19 mouse cellular contexts compared by ENCODE assay signal in the genomic region with DNA sequence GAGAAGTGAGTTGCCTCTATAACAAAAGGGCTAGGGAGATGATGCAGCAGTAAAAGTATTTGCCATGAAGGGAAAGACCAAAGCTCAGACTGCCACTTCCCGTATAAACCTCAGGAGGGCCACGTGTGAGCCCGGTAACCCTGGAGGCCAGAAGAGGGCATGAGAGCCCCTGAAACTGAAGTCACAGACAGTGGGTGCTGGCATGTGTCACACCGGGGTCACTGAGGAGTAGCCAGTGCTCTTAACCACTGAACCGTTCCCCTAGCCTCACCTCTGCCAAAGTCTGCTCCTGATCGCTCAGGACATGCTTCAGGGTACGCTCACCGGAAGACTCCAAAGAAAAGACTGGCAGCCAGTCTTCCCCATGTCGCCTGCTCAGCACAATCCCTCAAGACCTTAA. TPM values are rescaled to one million over a fixed set of nuclear protein-coding genes. Genes with fewer than 3 reads are reported as not detected.
DNase-seq lines count a peak whose midpoint lies in the region; ATAC-seq and TF ChIP-seq lines count a peak whose summit lies in the region.
"Had no signal": no experiment of that assay in that cellular context is flagged by ENCODE, and none has a peak within 500 bp of the region (broad histone marks: within the 10 kb centered on the region; RNA-seq: fewer than 3 reads in every experiment).

No protein-coding gene starts in this region.

- peaks cover 47% of the 10 kb centered on the region for H3K36me3 ChIP-seq in intestine, postnatal 0 days (ENCODE audit: control insufficient read depth, insufficient read depth)
- H3K36me3 ChIP-seq in intestine, embryonic 16.5 days (ENCODE audit: control insufficient read depth, insufficient read depth, low read length) = peaks cover 26% of the 10 kb centered on the region
- peaks cover 7% of the 10 kb centered on the region; the same call in 1 of the 2 replicates for H3K36me3 ChIP-seq in ES-E14 (ENCODE audit: control insufficient read depth, insufficient read depth, low read length, poor library complexity, severe bottlenecking)
- peaks cover 83% of the 10 kb centered on the region for H3K36me3 ChIP-seq in forebrain, embryonic 13.5 days (ENCODE audit: poor library complexity, severe bottlenecking)
- peaks cover 77% of the 10 kb centered on the region for H3K36me3 ChIP-seq in forebrain, embryonic 12.5 days (replicated peaks)

- WGBS in intestine, postnatal 0 days = 72% methylated on average over 9 of the region's 9 CpGs
- WGBS in intestine, embryonic 16.5 days = 83% methylated on average over 9 of the region's 9 CpGs
- 83% methylated on average over 9 of the region's 9 CpGs for WGBS in forebrain, embryonic 13.5 days
- 85% methylated on average over 9 of the region's 9 CpGs for WGBS in forebrain, embryonic 12.5 days

- no peak for ATAC-seq in intestine, postnatal 0 days
- no peak for ATAC-seq in intestine, embryonic 16.5 days
- no peak for ATAC-seq in forebrain, embryonic 13.5 days
- no peak for ATAC-seq in forebrain, embryonic 12.5 days (ENCODE audit: low FRiP score)
- ATAC-seq: forebrain, embryonic 16.5 days; hindbrain, embryonic 16.5 days; midbrain, embryonic 16.5 days had no signal

- no peak overlapping the region for H3K9ac ChIP-seq in intestine, postnatal 0 days (ENCODE audit: low read depth, low read length)
- H3K9ac ChIP-seq in intestine, embryonic 16.5 days (ENCODE audit: low read depth, low read length) = no peak overlapping the region
- H3K9ac ChIP-seq in ES-E14 (ENCODE audit: insufficient read depth, low read depth, low read length, poor library complexity, severe bottlenecking) = no peak overlapping the region
- H3K9ac ChIP-seq in forebrain, embryonic 13.5 days = no peak overlapping the region
- no peak overlapping the region for H3K9ac ChIP-seq in forebrain, embryonic 12.5 days
- H3K9ac ChIP-seq: neural tube, embryonic 12.5 days; stomach, embryonic 15.5 days had no signal

- in situ Hi-C loops in ES-E14 (cut with MboI; ENCODE audit: low sequenced_read_pairs in 2 of 2, unreplicated experiment in 2 of 2) = no loop called here

- TF ChIP-seq CTCF in intestine, postnatal 0 days (IDR thresholded peaks at IDR 0.05; ENCODE audit: low read depth) = peak; percentile 36

- H3K27me3 ChIP-seq in intestine, postnatal 0 days (replicated peaks; ENCODE audit: control insufficient read depth, insufficient read depth, low read length) = no peaks in the 10 kb centered on the region
- H3K27me3 ChIP-seq in intestine, embryonic 16.5 days (replicated peaks; ENCODE audit: control insufficient read depth, insufficient read depth, low read length) = no peaks in the 10 kb centered on the region
- H3K27me3 ChIP-seq in forebrain, embryonic 13.5 days = no peaks in the 10 kb centered on the region
- no peaks in the 10 kb centered on the region for H3K27me3 ChIP-seq in forebrain, embryonic 12.5 days
- H3K27me3 ChIP-seq: neural tube, embryonic 12.5 days; stomach, embryonic 15.5 days had no signal

- H3K9me3 ChIP-seq in intestine, postnatal 0 days (ENCODE audit: control insufficient read depth) = no peaks in the 10 kb centered on the region
- no peaks in the 10 kb centered on the region for H3K9me3 ChIP-seq in intestine, embryonic 16.5 days (ENCODE audit: control insufficient read depth, low read length)
- no peaks in the 10 kb centered on the region for H3K9me3 ChIP-seq in ES-E14 (ENCODE audit: control insufficient read depth, insufficient read depth, low read depth, low read length)
- no peaks in the 10 kb centered on the region for H3K9me3 ChIP-seq in forebrain, embryonic 13.5 days (replicated peaks)
- no peaks in the 10 kb centered on the region for H3K9me3 ChIP-seq in forebrain, embryonic 12.5 days
- H3K9me3 ChIP-seq: neural tube, embryonic 12.5 days; stomach, embryonic 15.5 days had no signal

- H3K4me1 ChIP-seq in intestine, postnatal 0 days (replicated peaks; ENCODE audit: control insufficient read depth, insufficient read depth, low read length) = no peaks in the 10 kb centered on the region
- no peaks in the 10 kb centered on the region for H3K4me1 ChIP-seq in intestine, embryonic 16.5 days (ENCODE audit: control insufficient read depth, insufficient read depth, low read length)
- H3K4me1 ChIP-seq in ES-E14 (ENCODE audit: control insufficient read depth in 2 of 2, insufficient read depth in 2 of 2, low read length in 2 of 2, poor library complexity in 1 of 2) = no peaks in the 10 kb centered on the region
- no peaks in the 10 kb centered on the region for H3K4me1 ChIP-seq in forebrain, embryonic 13.5 days
- no peaks in the 10 kb centered on the region for H3K4me1 ChIP-seq in forebrain, embryonic 12.5 days
- H3K4me1 ChIP-seq: neural tube, embryonic 12.5 days; stomach, embryonic 15.5 days had no signal

- H3K4me2 ChIP-seq in intestine, postnatal 0 days (replicated peaks; ENCODE audit: low read depth) = no peak overlapping the region
- H3K4me2 ChIP-seq in intestine, embryonic 16.5 days (ENCODE audit: low read depth, low read length) = no peak overlapping the region
- no peak overlapping the region for H3K4me2 ChIP-seq in forebrain, embryonic 13.5 days
- H3K4me2 ChIP-seq in forebrain, embryonic 12.5 days = no peak overlapping the region
- H3K4me2 ChIP-seq: neural tube, embryonic 12.5 days; stomach, embryonic 15.5 days had no signal

- no peak overlapping the region for H3K27ac ChIP-seq in intestine, postnatal 0 days (ENCODE audit: low read depth, low read length)
- H3K27ac ChIP-seq in intestine, embryonic 16.5 days (ENCODE audit: low read length) = no peak overlapping the region
- peak overlapping the region; percentile 28; the same call in 1 of the 2 replicates for H3K27ac ChIP-seq in ES-E14 (ENCODE audit: insufficient read depth, low read depth, low read length, poor library complexity, severe bottlenecking)
- no peak overlapping the region for H3K27ac ChIP-seq in forebrain, embryonic 13.5 days
- H3K27ac ChIP-seq in forebrain, embryonic 12.5 days = no peak overlapping the region
- H3K27ac ChIP-seq: neural tube, embryonic 12.5 days; stomach, embryonic 15.5 days had no signal

- no peak overlapping the region for H3K4me3 ChIP-seq in intestine, postnatal 0 days (ENCODE audit: low read depth, low read length)
- no peak overlapping the region for H3K4me3 ChIP-seq in intestine, embryonic 16.5 days (ENCODE audit: low read length)
- no peak overlapping the region for H3K4me3 ChIP-seq in ES-E14 (ENCODE audit: insufficient read depth in 1 of 2, low read depth in 1 of 2, low read length in 2 of 2, poor library complexity in 1 of 2, severe bottlenecking in 1 of 2)
- no peak overlapping the region for H3K4me3 ChIP-seq in forebrain, embryonic 13.5 days
- H3K4me3 ChIP-seq in forebrain, embryonic 12.5 days (replicated peaks) = no peak overlapping the region
- H3K4me3 ChIP-seq: neural tube, embryonic 12.5 days; stomach, embryonic 15.5 days had no signal

- no peak for DNase-seq in ES-E14 (ENCODE audit: low read depth, low spot score)
- DNase-seq in kidney, adult 11 months = peak; percentile 84
- DNase-seq in kidney, postnatal 14 days = peak; percentile 69
- DNase-seq: adrenal gland, postnatal 10 days; cerebellum, adult 9-11 months; embryo, embryonic 11 days; gastrocnemius, postnatal 25 days; heart, postnatal 14 days; layer of hippocampus, adult 9-11 months; lung, adult 18-20 months had no signal

TF ChIP-seq in ES-E14, 5 proteins besides CTCF, POLR2A, EP300 and RAD21:
- TF ChIP-seq ZC3H11A (IDR thresholded peaks at IDR 0.05; ENCODE audit: borderline replicate concordance, low read depth, low read length) (no peak), HCFC1 (IDR thresholded peaks at IDR 0.05; ENCODE audit: borderline replicate concordance, insufficient read depth, low read length) (no peak), MAFK (IDR thresholded peaks at IDR 0.05; ENCODE audit: insufficient read depth, low read depth, low read length) (no peak), CHD2 (IDR thresholded peaks at IDR 0.05; ENCODE audit: low read depth, low read length) (no peak), ZNF384 (IDR thresholded peaks at IDR 0.05; ENCODE audit: low read depth, low read length) (no peak)

RNA-seq across cellular contexts. Expression of a gene that starts 23.5 kb away (rescaled TPM):
- 213 and 230 TPM in 2 replicates for polyA plus RNA-seq in intestine, postnatal 0 days (2015; fragmentation: Nextera tagmentation; extraction: Ambion mirVana)
- polyA plus RNA-seq in intestine, embryonic 16.5 days (2015; fragmentation: Nextera tagmentation; extraction: Ambion mirVana) = 389 and 416 TPM in 2 replicates
- 158 and 228 TPM in 2 replicates for total RNA-seq in ES-E14 (2012; rRNA removed)
- polyA plus RNA-seq in forebrain, embryonic 13.5 days (2015; fragmentation: Nextera tagmentation; extraction: Ambion mirVana) = 500 and 563 TPM in 2 replicates
- 472 and 483 TPM in 2 replicates for polyA plus RNA-seq in forebrain, embryonic 12.5 days (2016; fragmentation: Nextera tagmentation; extraction: Ambion mirVana)

RNA-seq across cellular contexts. Expression of a gene that starts 52.0 kb away (rescaled TPM):
- 0.69 and 0.80 TPM in 2 replicates for polyA plus RNA-seq in intestine, postnatal 0 days (2015; fragmentation: Nextera tagmentation; extraction: Ambion mirVana)
- 1.6 and 2.3 TPM in 2 replicates for polyA plus RNA-seq in intestine, embryonic 16.5 days (2015; fragmentation: Nextera tagmentation; extraction: Ambion mirVana)
- total RNA-seq in ES-E14 (2012; rRNA removed) = 10.4 and 10.5 TPM in 2 replicates
- polyA plus RNA-seq in forebrain, embryonic 13.5 days (2015; fragmentation: Nextera tagmentation; extraction: Ambion mirVana) = 0.40 and 0.41 TPM in 2 replicates
- 0.54 and 0.59 TPM in 2 replicates for polyA plus RNA-seq in forebrain, embryonic 12.5 days (2016; fragmentation: Nextera tagmentation; extraction: Ambion mirVana)
